Mouse (Mus musculus) layer of hippocampus, postnatal 36 days (tissue): Measurements from ENCODE around the gene Thada. TPM values are rescaled to one million over a fixed set of nuclear protein-coding genes. Genes with fewer than 3 reads are reported as not detected.
"Not testable (repeated sequence)": the region's sequence is repeated elsewhere in the genome, so short reads cannot be mapped to it uniquely, and the experiment has no call there.

ENCODE experiments used
- DNase-seq, 2 experiments: peaks; one replicate each; pipeline ENCODE4 v3.0.0; 2022
- total RNA-seq, 2 experiments: library from RNA; stranded (reverse); gene quantifications; 2 replicates each; pipeline ENCODE4 v1.2.3; 2021

Thada gene
- total RNA-seq, 2 experiments from 2014 or later, result 14.7 to 17.3 TPM

- DNase-seq, result no peak
These were observed 125.4 kb downstream of the Thada start for GRCm38 (mm10) chr17:84340574-84340973.

GRCm38 (mm10) chr17:84335996-84336395, 130.0 kb downstream of the Thada start:
- no peak for DNase-seq

- DNase-seq, result no peak
These were observed 130.9 kb downstream of the Thada start for GRCm38 (mm10) chr17:84335076-84335475.

- no peak for DNase-seq
These were observed 131.6 kb downstream of the Thada start for GRCm38 (mm10) chr17:84334241-84335014.

GRCm38 (mm10) chr17:84332940-84333339, 133.1 kb downstream of the Thada start:
- no peak for DNase-seq

- DNase-seq, result no peak
These were observed 135.0 kb downstream of the Thada start for GRCm38 (mm10) chr17:84330986-84331385.

- DNase-seq, result no peak
These were observed 135.5 kb downstream of the Thada start for GRCm38 (mm10) chr17:84330506-84330905.

- DNase-seq, result no peak
These were observed 136.0 kb downstream of the Thada start for GRCm38 (mm10) chr17:84329906-84330470.

GRCm38 (mm10) chr17:84328526-84328925, 137.5 kb downstream of the Thada start:
- DNase-seq, result no peak

- no peak for DNase-seq
These were observed 138.7 kb downstream of the Thada start for GRCm38 (mm10) chr17:84327051-84327925.

- DNase-seq, result no peak
These were observed 143.8 kb downstream of the Thada start for GRCm38 (mm10) chr17:84322176-84322575.

GRCm38 (mm10) chr17:84321351-84321750, 144.7 kb downstream of the Thada start:
- DNase-seq, result no peak

GRCm38 (mm10) chr17:84320576-84320975, 145.4 kb downstream of the Thada start:
- DNase-seq, result no peak

GRCm38 (mm10) chr17:84314341-84314740, 151.7 kb downstream of the Thada start:
- no peak for DNase-seq

GRCm38 (mm10) chr17:84313494-84313893, 152.5 kb downstream of the Thada start:
- DNase-seq, result no peak

GRCm38 (mm10) chr17:84306151-84306550, 159.9 kb downstream of the Thada start:
- DNase-seq, result no peak

GRCm38 (mm10) chr17:84305074-84305473, 160.9 kb downstream of the Thada start:
- DNase-seq, result no peak

- no peak for DNase-seq
These were observed 161.9 kb downstream of the Thada start for GRCm38 (mm10) chr17:84304141-84304540.

GRCm38 (mm10) chr17:84297976-84298375, 168.0 kb downstream of the Thada start:
- DNase-seq, result no peak

GRCm38 (mm10) chr17:84293221-84293620, 172.8 kb downstream of the Thada start:
- DNase-seq, result no peak

- DNase-seq, result not testable (repeated sequence)
These were observed 174.8 kb downstream of the Thada start for GRCm38 (mm10) chr17:84291228-84291627.

- DNase-seq, result no peak
These were observed 178.2 kb downstream of the Thada start for GRCm38 (mm10) chr17:84287675-84288420.
